In the genomic region with DNA sequence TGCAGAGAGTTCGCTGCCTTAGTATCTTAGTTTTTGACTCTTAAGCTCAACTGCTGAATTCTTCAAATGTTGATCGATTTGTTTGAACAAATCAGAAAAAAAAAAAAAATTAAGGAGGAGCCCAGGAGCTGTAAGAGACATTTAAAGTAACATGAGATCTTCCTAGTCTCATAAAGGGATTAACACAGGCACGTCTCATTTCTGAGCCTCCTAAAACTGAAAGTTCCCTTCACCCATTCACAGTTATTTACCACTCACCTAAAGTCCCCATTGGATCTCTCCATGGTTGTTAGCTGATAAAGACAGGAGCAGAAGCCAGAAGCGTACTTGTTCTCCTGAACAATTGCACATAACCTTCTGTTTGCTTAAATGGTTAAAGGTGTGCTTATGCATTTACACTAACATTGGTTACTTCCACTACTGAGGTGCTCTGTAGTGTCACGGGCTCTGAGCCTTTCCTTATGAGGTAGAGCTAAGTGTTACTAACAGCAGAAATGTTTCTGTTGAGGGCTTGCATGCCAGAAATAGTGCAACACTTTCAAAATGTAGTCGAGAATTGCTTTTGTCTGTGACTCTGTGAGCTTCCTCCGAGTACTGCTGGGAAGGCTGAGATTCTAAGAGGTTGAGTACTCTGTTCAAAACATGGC, we compare ENCODE assay signal across 8 mouse cellular contexts. TPM values are rescaled to one million over a fixed set of nuclear protein-coding genes. Genes with fewer than 3 reads are reported as not detected.
DNase-seq lines count a peak whose midpoint lies in the region; ATAC-seq lines count a peak whose summit lies in the region.

Hnmt (minus strand) TSS at position 51 of the 647 bp plus-strand sequence.

- 0 out of 2 replicates have a peak within 1 kb of the TSS, but pooled peaks have one; percentile 12 for H3K27ac ChIP-seq in heart, embryonic 15.5 days
- peak within 1 kb of the TSS; percentile 77 for H3K27ac ChIP-seq in midbrain, embryonic 10.5 days (replicated peaks)

- ATAC-seq in heart, embryonic 15.5 days (replicated peaks; ENCODE audit: insufficient number of reproducible peaks, insufficient read depth, low FRiP score, low read depth) = no peak

- H3K4me3 ChIP-seq in heart, embryonic 15.5 days = peak within 1 kb of the TSS; percentile 47
- H3K4me3 ChIP-seq in midbrain, embryonic 10.5 days = peak within 1 kb of the TSS; percentile 46

- H3K9me3 ChIP-seq in heart, embryonic 15.5 days (replicated peaks) = no peaks in the 10 kb centered on the region
- H3K9me3 ChIP-seq in midbrain, embryonic 10.5 days (replicated peaks) = no peaks in the 10 kb centered on the region

- peak; percentile 2 for DNase-seq in embryo, embryonic 9.5 days (ENCODE audit: extremely low spot score)
- DNase-seq in embryo, embryonic 11 days = no peak
- no peak for DNase-seq in adrenal gland, postnatal 4 days (ENCODE audit: low spot score in 2 of 2)
- no peak for DNase-seq in layer of hippocampus, postnatal 36 days
- DNase-seq in midbrain, embryonic 10.5 days (ENCODE audit: low spot score) = no peak
- DNase-seq in gastrocnemius, adult 8-10 months (ENCODE audit: low spot score in 2 of 2) = no peak
- DNase-seq in right cerebral cortex, postnatal 14 days = no peak

- no peaks in the 10 kb centered on the region for H3K27me3 ChIP-seq in heart, embryonic 15.5 days
- H3K27me3 ChIP-seq in midbrain, embryonic 10.5 days (ENCODE audit: low read depth, poor library complexity, severe bottlenecking) = no peaks in the 10 kb centered on the region

- H3K9ac ChIP-seq in heart, embryonic 15.5 days = peak within 1 kb of the TSS; percentile 31

- WGBS in heart, embryonic 15.5 days = 34% methylated on average over 7 of the region's 7 CpGs
- whole genome bisulfite sequencing in midbrain, embryonic 10.5 days = 62% methylated on average over 7 of the region's 7 CpGs

- no peaks in the 10 kb centered on the region for H3K36me3 ChIP-seq in heart, embryonic 15.5 days
- no peaks in the 10 kb centered on the region for H3K36me3 ChIP-seq in midbrain, embryonic 10.5 days

- H3K4me2 ChIP-seq in heart, embryonic 15.5 days = peak within 1 kb of the TSS; percentile 63

- H3K4me1 ChIP-seq in heart, embryonic 15.5 days (replicated peaks) = no peaks in the 10 kb centered on the region
- peaks cover 28% of the 10 kb centered on the region for H3K4me1 ChIP-seq in midbrain, embryonic 10.5 days

RNA-seq across cellular contexts. Expression of gene Hnmt, which starts in this region (rescaled TPM):
- total RNA-seq in adrenal gland, postnatal 4 days (2021) = 10 to 100 TPM; 12.3 to 12.4 TPM
- 4.5 and 4.6 TPM in 2 replicates for polyA plus RNA-seq in heart, embryonic 15.5 days (2015; fragmentation: Nextera tagmentation; extraction: Ambion mirVana)
- total RNA-seq in layer of hippocampus, postnatal 36 days (2021) = 10 to 100 TPM; 26.3 to 28.3 TPM
- 1.4 and 2.3 TPM in 2 replicates for polyA plus RNA-seq in midbrain, embryonic 10.5 days (2016; fragmentation: Nextera tagmentation; extraction: Ambion mirVana)
- total RNA-seq in gastrocnemius, adult 8-10 months (2022) = 1 to 10 TPM; 4.6 to 8.6 (median 7.1) TPM
